Mouse (Mus musculus) E14TG2a.4 (cell line): ENCODE results near the gene Spats1.
"Not testable (repeated sequence)": the region's sequence is repeated elsewhere in the genome, so short reads cannot be mapped to it uniquely, and the experiment has no call there.

Experiments used
- H3K27me3 ChIP-seq: 2 replicates; pipeline ENCODE4 v1.6.1; 2014; ENCODE audit warnings: low read length, control low read depth; ENCODE audit not compliant: insufficient read depth
- H3K36me3 ChIP-seq: 2 replicates; pipeline ENCODE4 v1.6.1; 2014; ENCODE audit warnings: low read length, control low read depth; ENCODE audit not compliant: insufficient read depth
- H3K4me1 ChIP-seq: replicated peaks from 2 replicates; pipeline ENCODE4 v1.6.1; 2014; ENCODE audit warnings: low read depth, low read length, control low read depth
- H3K4me3 ChIP-seq: replicated peaks from 2 replicates; pipeline ENCODE4 v1.5.1; 2014; ENCODE audit warnings: mild to moderate bottlenecking, low read length
- H3K9me3 ChIP-seq: 2 replicates; pipeline ENCODE4 v1.6.1; 2014; ENCODE audit warnings: low read length, control low read depth
- CTCF ChIP-seq: conservative IDR thresholded peaks from 2 replicates; pipeline ENCODE4 v1.5.1; 2014; ENCODE audit warnings: low read length
- NANOG ChIP-seq: IDR thresholded peaks from 2 replicates; pipeline ENCODE4 v1.6.1; 2014; ENCODE audit warnings: borderline replicate concordance, low read length, mixed read lengths
- POU5F1 ChIP-seq: IDR thresholded peaks from 2 replicates; pipeline ENCODE4 v1.6.1; 2014; ENCODE audit warnings: low read length, borderline replicate concordance

The Spats1 gene

GRCm38 (mm10) chr17:45462506-45462905 lies 12.7 kb downstream of the Spats1 start:
- Histone ChIP-seq H3K4me3 (0 out of 2 replicates have a peak overlapping the region, but pooled peaks have one; percentile 5), H3K36me3 (peaks cover 31% of the 10 kb centered on the region), H3K9me3 (peaks cover 8% of the 10 kb centered on the region), H3K4me1 (peaks cover 75% of the 10 kb centered on the region), H3K27me3 (no peaks in the 10 kb centered on the region)
- no peak; the same call in 1 of the 2 replicates for TF ChIP-seq CTCF
- no peak for TF ChIP-seq NANOG
- no peak for TF ChIP-seq POU5F1

- no peaks in the 10 kb centered on the region for H3K27me3 ChIP-seq
These were observed 16.2 kb downstream of the Spats1 start for GRCm38 (mm10) chr17:45459062-45459461.

DNA sequence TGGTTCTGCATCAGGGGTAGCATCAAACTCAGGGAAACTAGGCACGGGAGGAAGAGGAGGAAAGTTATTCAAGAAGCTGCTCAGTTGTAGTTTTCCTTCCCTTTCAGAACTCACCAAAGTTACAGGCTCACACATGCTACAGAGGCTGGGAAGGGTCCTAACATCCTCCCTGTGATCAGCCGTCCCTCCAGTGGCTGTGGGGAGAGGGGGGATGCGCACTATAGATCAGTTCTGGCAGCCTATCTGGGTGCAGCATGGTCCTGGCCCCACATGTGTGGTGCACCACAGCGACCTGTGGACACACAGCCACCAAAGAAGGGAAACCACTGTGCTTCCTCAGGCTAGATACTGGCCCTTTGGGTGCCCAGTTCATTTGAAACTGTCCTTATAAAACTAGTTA lies 16.7 kb downstream of the Spats1 start:
- no peak for TF ChIP-seq NANOG
- no peak for TF ChIP-seq CTCF
- no peak for TF ChIP-seq POU5F1
- no peaks in the 10 kb centered on the region for H3K9me3 ChIP-seq

More at GRCm38 (mm10) chr17:45459062-45459461, 16.2 kb downstream of the Spats1 start:
- H3K9me3 ChIP-seq = no peaks in the 10 kb centered on the region
- H3K4me3 ChIP-seq = peak overlapping the region; percentile 79
- peaks cover 77% of the 10 kb centered on the region for H3K4me1 ChIP-seq
- peaks cover 38% of the 10 kb centered on the region for H3K36me3 ChIP-seq
- TF ChIP-seq NANOG (peak; percentile 30; the same call in 1 of the 2 replicates), POU5F1 (no peak), CTCF (no peak)

GRCm38 (mm10) chr17:45457487-45457886 lies 17.7 kb downstream of the Spats1 start:
- TF ChIP-seq CTCF (peak; percentile 83), NANOG (no peak), POU5F1 (no peak)
- Histone ChIP-seq H3K27me3 (no peaks in the 10 kb centered on the region), H3K36me3 (peaks cover 50% of the 10 kb centered on the region), H3K4me3 (peak overlapping the region; percentile 79), H3K9me3 (no peaks in the 10 kb centered on the region), H3K4me1 (peaks cover 83% of the 10 kb centered on the region)

More for the DNA sequence above, 16.7 kb downstream of the Spats1 start:
- Histone ChIP-seq H3K36me3 (peaks cover 43% of the 10 kb centered on the region), H3K4me3 (peak overlapping the region; percentile 79), H3K4me1 (peaks cover 78% of the 10 kb centered on the region), H3K27me3 (no peaks in the 10 kb centered on the region)

- Histone ChIP-seq H3K4me3 (peak overlapping the region; percentile 79), H3K27me3 (no peaks in the 10 kb centered on the region), H3K9me3 (no peaks in the 10 kb centered on the region), H3K36me3 (peaks cover 57% of the 10 kb centered on the region), H3K4me1 (peaks cover 85% of the 10 kb centered on the region)
- TF ChIP-seq NANOG (peak; percentile 36; the same call in 1 of the 2 replicates), CTCF (no peak)
These were observed 18.7 kb downstream of the Spats1 start for GRCm38 (mm10) chr17:45456260-45457152.

DNA sequence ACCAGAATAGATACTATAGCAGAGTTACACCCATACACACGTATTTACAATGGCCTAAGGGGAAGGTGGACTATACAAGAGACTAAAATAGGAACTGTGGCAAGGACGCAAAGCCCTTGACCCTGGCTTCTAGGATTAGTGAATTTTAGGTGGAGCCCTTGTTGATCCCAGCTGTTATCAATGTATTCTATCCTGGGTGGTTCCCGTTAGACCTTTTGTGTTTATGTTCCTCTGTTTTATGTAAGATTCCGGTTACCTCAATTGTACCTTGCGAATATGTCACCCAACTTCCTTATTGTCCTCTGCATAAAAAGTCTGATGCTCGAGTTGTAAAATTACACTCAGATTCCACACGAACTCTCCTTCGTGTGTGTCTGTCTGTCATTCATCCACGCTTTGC lies 19.4 kb downstream of the Spats1 start:
- not testable (repeated sequence) for H3K9me3 ChIP-seq, H3K27me3 ChIP-seq
- H3K4me3 ChIP-seq = peak overlapping the region; percentile 79
- H3K36me3 ChIP-seq = peaks cover 57% of the 10 kb centered on the region
- H3K4me1 ChIP-seq = peaks cover 86% of the 10 kb centered on the region

DNA sequence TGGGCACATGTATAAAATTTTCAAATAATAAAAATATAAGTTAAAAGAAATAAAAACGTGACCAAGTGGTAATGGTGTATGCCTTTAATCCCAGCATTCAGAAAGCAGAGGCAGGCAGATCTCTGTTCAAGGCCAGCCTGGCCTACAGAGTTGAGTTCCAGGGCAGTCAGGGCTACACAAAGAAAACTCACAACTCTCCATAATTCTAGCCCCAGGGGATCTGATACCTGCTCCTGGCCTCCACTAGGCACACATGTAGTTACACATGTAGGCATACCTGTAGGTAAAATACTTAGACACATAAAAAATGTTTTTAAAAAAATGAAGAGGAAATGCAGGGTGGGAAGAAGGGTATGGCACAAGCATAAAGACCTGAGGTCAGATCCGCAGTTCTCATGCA lies 20.4 kb downstream of the Spats1 start:
- H3K9me3 ChIP-seq = no peaks in the 10 kb centered on the region
- peaks cover 53% of the 10 kb centered on the region for H3K36me3 ChIP-seq
- TF ChIP-seq NANOG (no peak), POU5F1 (no peak), CTCF (no peak)
- H3K27me3 ChIP-seq = no peaks in the 10 kb centered on the region
- peaks cover 86% of the 10 kb centered on the region for H3K4me1 ChIP-seq
- peak overlapping the region; percentile 51; the same call in 1 of the 2 replicates for H3K4me3 ChIP-seq

- Histone ChIP-seq H3K36me3 (peaks cover 61% of the 10 kb centered on the region), H3K9me3 (no peaks in the 10 kb centered on the region), H3K4me1 (peaks cover 92% of the 10 kb centered on the region), H3K4me3 (no peak overlapping the region), H3K27me3 (no peaks in the 10 kb centered on the region)
- no peak for TF ChIP-seq POU5F1
These were observed 22.9 kb downstream of the Spats1 start for GRCm38 (mm10) chr17:45452271-45452670.

DNA sequence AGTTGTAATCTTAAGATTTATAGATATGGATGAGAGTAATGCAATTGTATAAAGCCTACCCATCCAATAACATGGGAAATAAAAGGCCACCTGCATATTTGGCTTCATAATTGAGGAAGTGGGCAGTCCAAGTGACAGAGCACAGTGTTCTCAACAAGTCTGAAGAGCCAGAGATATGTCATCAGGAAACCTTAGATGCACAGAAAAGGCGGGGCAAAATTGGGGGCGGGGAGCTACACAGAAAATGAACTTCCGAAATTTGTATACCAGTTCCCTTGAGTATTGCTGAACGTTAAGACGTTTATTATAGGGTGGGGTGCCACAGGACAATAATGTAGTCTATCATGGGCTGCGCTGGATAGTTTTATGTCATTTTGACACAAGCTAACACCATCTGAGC lies 25.1 kb downstream of the Spats1 start:
- Histone ChIP-seq H3K27me3 (no peaks in the 10 kb centered on the region), H3K4me1 (peaks cover 100% of the 10 kb centered on the region), H3K9me3 (no peaks in the 10 kb centered on the region), H3K36me3 (peaks cover 79% of the 10 kb centered on the region), H3K4me3 (no peak overlapping the region)
- TF ChIP-seq POU5F1 (no peak), NANOG (no peak)
